Mouse (Mus musculus): Measurements from ENCODE around the gene Nup107. TPM values are rescaled to one million over a fixed set of nuclear protein-coding genes. Genes with fewer than 3 reads are reported as not detected.

Gene Nup107
- 58.8 and 60.8 TPM in 2 replicates for polyA plus RNA-seq (2015; fragmentation: Nextera tagmentation; extraction: Ambion mirVana)

DNA sequence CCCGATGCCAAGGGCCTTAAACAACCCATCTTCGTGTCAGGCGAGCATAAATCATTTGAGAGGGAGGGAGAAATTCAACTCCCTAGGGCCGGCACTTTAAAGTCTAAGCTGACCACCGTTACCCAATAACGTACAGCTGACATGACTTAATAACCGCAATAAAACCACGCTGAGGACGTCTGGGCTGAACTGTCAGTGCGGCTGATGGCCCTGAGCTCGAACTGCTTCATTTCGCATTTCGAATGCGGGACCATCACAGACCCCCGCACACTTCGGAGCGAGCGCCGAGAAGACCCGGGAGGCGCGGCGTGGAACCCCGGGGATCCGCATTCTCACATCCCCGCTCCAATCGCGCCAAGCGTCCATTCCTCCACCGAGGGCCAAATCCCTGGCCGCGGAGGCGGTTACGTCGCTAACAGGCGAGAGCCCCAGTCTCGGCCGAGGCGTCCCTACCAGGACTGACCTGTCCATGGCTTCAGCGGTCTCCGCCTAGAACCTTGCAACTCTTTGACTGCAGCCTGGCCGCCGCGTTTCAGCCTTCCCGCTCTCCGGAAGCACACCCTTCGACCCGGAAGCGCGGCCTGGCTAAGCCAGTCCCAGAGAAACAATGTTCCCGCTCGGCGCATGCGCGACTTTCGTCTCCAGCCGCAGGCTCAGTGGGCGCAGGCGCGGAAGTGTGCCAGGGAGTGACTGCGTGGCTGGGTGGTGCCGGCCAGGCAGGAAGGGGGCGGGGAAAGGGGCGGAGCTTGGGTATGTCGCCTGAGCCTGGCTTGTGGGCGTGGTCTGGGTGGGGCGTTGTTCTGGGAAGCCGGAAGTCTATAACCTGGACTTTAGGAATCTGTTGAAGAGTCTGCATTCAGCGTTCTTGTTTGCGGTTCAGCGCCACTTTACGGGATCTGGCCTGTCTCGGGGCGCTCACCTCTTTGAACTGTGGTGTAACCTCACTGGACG is at the start of gene Nup107:
TSS of gene Nup107 (minus strand) at position 565 of the 951 bp plus-strand sequence.
- H3K9ac ChIP-seq = peak within 1 kb of the TSS; percentile 79
- no peaks in the 10 kb centered on the region for H3K27me3 ChIP-seq (replicated peaks)
- under 1% methylated on average over 75 of the region's 75 CpGs for WGBS
- H3K4me3 ChIP-seq (replicated peaks) = peak within 1 kb of the TSS; percentile 81
- H3K4me1 ChIP-seq (replicated peaks) = 0 out of 2 replicates have a peak, but pooled peaks cover 4% of the 10 kb centered on the region
- peak within 1 kb of the TSS; percentile 74 for H3K27ac ChIP-seq
- H3K4me2 ChIP-seq (replicated peaks) = peak within 1 kb of the TSS; percentile 65
- H3K9me3 ChIP-seq = no peaks in the 10 kb centered on the region
- ATAC-seq = peak; percentile 98
- H3K36me3 ChIP-seq = peaks cover 4% of the 10 kb centered on the region; the same call in 1 of the 2 replicates

GRCm38 (mm10) chr10:117841765-117842164 is 49.3 kb upstream of the Nup107 start:
- no peaks in the 10 kb centered on the region for H3K27me3 ChIP-seq (replicated peaks)

GRCm38 (mm10) chr10:117840431-117840995 is 48.0 kb upstream of the Nup107 start:
- no peaks in the 10 kb centered on the region for H3K27me3 ChIP-seq (replicated peaks)
- ATAC-seq = no peak
- no peak overlapping the region for H3K4me3 ChIP-seq (replicated peaks)
- H3K36me3 ChIP-seq = no peaks in the 10 kb centered on the region
- H3K4me1 ChIP-seq (replicated peaks) = peaks cover 10% of the 10 kb centered on the region; the same call in 1 of the 2 replicates
- 87% methylated on average over 5 of the region's 5 CpGs for WGBS
- H3K9me3 ChIP-seq = no peaks in the 10 kb centered on the region
- H3K4me2 ChIP-seq (replicated peaks) = no peak overlapping the region
- no peak overlapping the region for H3K27ac ChIP-seq
- no peak overlapping the region for H3K9ac ChIP-seq

More at GRCm38 (mm10) chr10:117841765-117842164, 49.3 kb upstream of the Nup107 start:
- Histone ChIP-seq H3K27ac (no peak overlapping the region), H3K36me3 (no peaks in the 10 kb centered on the region), H3K9ac (no peak overlapping the region), H3K9me3 (no peaks in the 10 kb centered on the region), H3K4me1 (replicated peaks) (peaks cover 9% of the 10 kb centered on the region; the same call in 1 of the 2 replicates), H3K4me2 (replicated peaks) (no peak overlapping the region), H3K4me3 (replicated peaks) (no peak overlapping the region)
- WGBS = 59% methylated on average over 1 of the region's 1 CpGs
- no peak for ATAC-seq

GRCm38 (mm10) chr10:117839737-117840136 is 47.2 kb upstream of the Nup107 start:
- no peaks in the 10 kb centered on the region for H3K36me3 ChIP-seq
- WGBS = 90% methylated on average over 3 of the region's 3 CpGs
- no peak for ATAC-seq
- H3K27ac ChIP-seq = no peak overlapping the region
- no peaks in the 10 kb centered on the region for H3K9me3 ChIP-seq
- H3K9ac ChIP-seq = no peak overlapping the region
- no peak overlapping the region for H3K4me3 ChIP-seq (replicated peaks)
- no peaks in the 10 kb centered on the region for H3K27me3 ChIP-seq (replicated peaks)
- no peak overlapping the region for H3K4me2 ChIP-seq (replicated peaks)
- H3K4me1 ChIP-seq (replicated peaks) = peaks cover 12% of the 10 kb centered on the region; the same call in 1 of the 2 replicates

DNA sequence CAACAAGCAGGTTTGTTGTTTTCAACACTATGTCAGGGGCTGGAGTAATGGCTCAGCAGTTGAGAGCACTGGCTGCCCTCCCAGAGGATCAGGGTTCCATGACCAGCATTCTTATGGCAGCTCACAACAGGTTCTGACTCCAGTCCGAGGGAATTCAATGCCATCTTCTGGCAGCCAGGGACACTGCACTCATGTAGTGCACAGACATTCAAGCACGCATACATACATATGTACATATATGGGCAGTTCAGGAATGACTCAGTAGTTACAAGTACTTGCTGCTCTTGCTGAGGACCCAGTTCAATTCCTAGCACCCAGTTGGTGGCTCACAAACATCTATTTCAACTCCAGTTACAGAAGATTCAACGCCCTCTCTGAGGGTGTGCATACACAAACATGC is 46.4 kb upstream of the Nup107 start:
- no peaks in the 10 kb centered on the region for H3K27me3 ChIP-seq (replicated peaks)
- 91% methylated on average over 3 of the region's 3 CpGs for WGBS
- no peak overlapping the region for H3K27ac ChIP-seq
- H3K36me3 ChIP-seq = no peaks in the 10 kb centered on the region
- no peaks in the 10 kb centered on the region for H3K9me3 ChIP-seq
- no peak overlapping the region for H3K4me3 ChIP-seq (replicated peaks)
- no peak for ATAC-seq
- no peak overlapping the region for H3K4me2 ChIP-seq (replicated peaks)
- H3K9ac ChIP-seq = no peak overlapping the region
- H3K4me1 ChIP-seq (replicated peaks) = peaks cover 12% of the 10 kb centered on the region; the same call in 1 of the 2 replicates

GRCm38 (mm10) chr10:117836354-117836753 is 43.8 kb upstream of the Nup107 start:
- H3K4me2 ChIP-seq (replicated peaks) = no peak overlapping the region
- no peak overlapping the region for H3K9ac ChIP-seq
- 89% methylated on average over 2 of the region's 2 CpGs for WGBS
- peaks cover 9% of the 10 kb centered on the region; the same call in 1 of the 2 replicates for H3K4me1 ChIP-seq (replicated peaks)
- H3K27me3 ChIP-seq (replicated peaks) = no peaks in the 10 kb centered on the region
- H3K9me3 ChIP-seq = no peaks in the 10 kb centered on the region
- no peaks in the 10 kb centered on the region for H3K36me3 ChIP-seq
- no peak overlapping the region for H3K4me3 ChIP-seq (replicated peaks)
- no peak overlapping the region for H3K27ac ChIP-seq
- no peak for ATAC-seq

GRCm38 (mm10) chr10:117835453-117835852 is 42.9 kb upstream of the Nup107 start:
- Histone ChIP-seq H3K36me3 (no peaks in the 10 kb centered on the region), H3K27me3 (replicated peaks) (no peaks in the 10 kb centered on the region), H3K9ac (no peak overlapping the region), H3K9me3 (no peaks in the 10 kb centered on the region), H3K27ac (no peak overlapping the region), H3K4me2 (replicated peaks) (no peak overlapping the region), H3K4me3 (replicated peaks) (no peak overlapping the region), H3K4me1 (replicated peaks) (0 out of 2 replicates have a peak, but pooled peaks cover 5% of the 10 kb centered on the region)
- ATAC-seq = no peak
- WGBS = 53% methylated on average over 5 of the region's 5 CpGs

- peaks cover 12% of the 10 kb centered on the region for H3K4me1 ChIP-seq (replicated peaks)
- no peak for ATAC-seq
- H3K9me3 ChIP-seq = no peaks in the 10 kb centered on the region
- no peak overlapping the region for H3K27ac ChIP-seq
- no peaks in the 10 kb centered on the region for H3K27me3 ChIP-seq (replicated peaks)
- H3K4me3 ChIP-seq (replicated peaks) = no peak overlapping the region
- H3K4me2 ChIP-seq (replicated peaks) = no peak overlapping the region
- no peaks in the 10 kb centered on the region for H3K36me3 ChIP-seq
- WGBS = 89% methylated on average over 3 of the region's 3 CpGs
- no peak overlapping the region for H3K9ac ChIP-seq
Observed at GRCm38 (mm10) chr10:117830797-117831196, 38.3 kb upstream of the Nup107 start.

- 92% methylated on average over 7 of the region's 7 CpGs for WGBS
- no peak for ATAC-seq
- Histone ChIP-seq H3K4me1 (replicated peaks) (peaks cover 19% of the 10 kb centered on the region), H3K4me3 (replicated peaks) (no peak overlapping the region), H3K9ac (no peak overlapping the region), H3K4me2 (replicated peaks) (no peak overlapping the region), H3K36me3 (no peaks in the 10 kb centered on the region), H3K9me3 (no peaks in the 10 kb centered on the region), H3K27me3 (replicated peaks) (no peaks in the 10 kb centered on the region), H3K27ac (no peak overlapping the region)
Observed at GRCm38 (mm10) chr10:117829472-117830155, 37.1 kb upstream of the Nup107 start.

GRCm38 (mm10) chr10:117829022-117829421 is 36.5 kb upstream of the Nup107 start:
- ATAC-seq = no peak
- Histone ChIP-seq H3K27me3 (replicated peaks) (no peaks in the 10 kb centered on the region), H3K4me3 (replicated peaks) (no peak overlapping the region), H3K9me3 (no peaks in the 10 kb centered on the region), H3K9ac (no peak overlapping the region), H3K4me2 (replicated peaks) (no peak overlapping the region), H3K4me1 (replicated peaks) (peaks cover 19% of the 10 kb centered on the region), H3K36me3 (no peaks in the 10 kb centered on the region), H3K27ac (no peak overlapping the region)
- WGBS = 75% methylated on average over 4 of the region's 4 CpGs

DNA sequence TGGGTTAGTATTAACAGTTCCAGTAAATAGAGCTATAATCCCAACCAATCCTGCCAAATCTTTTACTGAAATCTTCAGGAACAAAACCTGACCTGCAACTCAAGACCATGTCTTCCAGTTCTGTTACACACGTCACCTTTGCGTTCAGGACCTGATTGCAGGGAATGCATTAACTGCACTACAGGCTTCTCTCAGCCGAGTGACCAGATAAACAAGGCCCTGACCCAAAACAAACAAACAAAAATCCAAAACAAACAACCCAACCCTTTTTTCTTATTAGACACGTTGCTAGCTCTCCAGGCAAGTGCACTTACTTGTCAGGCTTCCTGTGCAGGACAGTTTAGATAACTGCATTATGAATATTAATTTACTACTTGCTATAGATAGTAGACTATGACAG is 36.0 kb upstream of the Nup107 start:
- WGBS = 55% methylated on average over 4 of the region's 4 CpGs
- H3K36me3 ChIP-seq = peaks cover under 1% of the 10 kb centered on the region; the same call in 1 of the 2 replicates
- H3K4me1 ChIP-seq (replicated peaks) = peaks cover 19% of the 10 kb centered on the region
- no peak overlapping the region for H3K4me3 ChIP-seq (replicated peaks)
- H3K27me3 ChIP-seq (replicated peaks) = no peaks in the 10 kb centered on the region
- no peak overlapping the region for H3K4me2 ChIP-seq (replicated peaks)
- no peak overlapping the region for H3K27ac ChIP-seq
- no peak overlapping the region for H3K9ac ChIP-seq
- no peak for ATAC-seq
- no peaks in the 10 kb centered on the region for H3K9me3 ChIP-seq

- Histone ChIP-seq H3K9ac (no peak overlapping the region), H3K27ac (no peak overlapping the region), H3K4me1 (replicated peaks) (peaks cover 19% of the 10 kb centered on the region), H3K27me3 (replicated peaks) (no peaks in the 10 kb centered on the region), H3K36me3 (peaks cover 14% of the 10 kb centered on the region), H3K4me2 (replicated peaks) (no peak overlapping the region), H3K9me3 (no peaks in the 10 kb centered on the region), H3K4me3 (replicated peaks) (no peak overlapping the region)
- ATAC-seq = peak; percentile 35; the same call in 1 of the 2 replicates
- WGBS = 70% methylated on average over 4 of the region's 4 CpGs
Observed at GRCm38 (mm10) chr10:117824647-117825046, 32.1 kb upstream of the Nup107 start.

All from intestine, embryonic 15.5 days (tissue).